Mouse (Mus musculus): ENCODE results near the gene Gmppb. TPM values are rescaled to one million over a fixed set of nuclear protein-coding genes. Genes with fewer than 3 reads are reported as not detected.
"Not testable (repeated sequence)": the region's sequence is repeated elsewhere in the genome, so short reads cannot be mapped to it uniquely, and the experiment has no call there.

The Gmppb gene
- polyA plus RNA-seq, 1 experiment from 2014 or later, result 146 TPM

DNA sequence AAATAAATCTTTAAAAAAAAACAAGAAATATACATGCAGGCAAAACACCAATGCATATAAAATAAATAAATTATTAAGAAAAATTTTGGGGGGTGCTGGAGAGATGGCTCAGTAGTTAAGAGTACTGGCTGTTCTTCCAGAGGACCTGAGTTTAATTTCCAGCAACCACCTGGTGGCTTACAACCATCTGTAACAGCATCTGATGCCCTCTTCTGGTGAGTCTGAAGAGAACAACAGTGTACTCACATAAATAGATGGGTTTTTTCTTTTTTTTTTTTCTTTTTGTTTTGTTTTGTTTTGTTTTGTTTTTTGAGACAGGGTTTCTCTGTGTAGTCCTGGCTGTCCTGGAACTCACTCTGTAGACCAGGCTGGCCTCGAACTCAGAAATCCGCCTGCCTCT, 35.5 kb upstream of the Gmppb start:
- not testable (repeated sequence) for H3K36me3 ChIP-seq (ENCODE audit: control insufficient read depth, insufficient read depth); ATAC-seq
- peak; percentile 41 for TF ChIP-seq CTCF (IDR thresholded peaks at IDR 0.05; ENCODE audit: low read depth)

DNA sequence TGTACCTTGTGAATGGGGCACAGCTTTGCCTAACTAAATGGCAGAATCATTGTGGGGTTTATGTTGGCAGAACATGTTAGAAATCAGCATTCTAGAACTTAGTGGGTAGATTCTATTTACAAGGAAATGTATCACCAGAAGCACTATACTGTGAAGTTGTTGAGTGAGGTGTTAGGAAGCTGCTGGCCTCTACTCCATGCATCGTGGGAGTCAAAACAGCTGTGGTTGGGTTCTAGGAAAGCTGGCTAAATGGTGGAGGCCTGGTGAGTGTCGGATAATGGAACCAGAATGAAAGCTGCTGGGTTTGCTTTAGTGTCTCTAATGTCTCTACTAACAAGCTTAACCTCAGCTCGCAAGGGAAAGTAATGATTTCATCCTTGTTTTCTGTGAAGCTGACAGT, 31.9 kb upstream of the Gmppb start:
- H3K4me2 ChIP-seq (replicated peaks; ENCODE audit: low read depth), result no peak overlapping the region
- H3K4me3 ChIP-seq (ENCODE audit: low read depth, low read length), result no peak overlapping the region
- H3K27ac ChIP-seq (ENCODE audit: low read depth, low read length), result no peak overlapping the region
- no peaks in the 10 kb centered on the region for H3K4me1 ChIP-seq (replicated peaks; ENCODE audit: control insufficient read depth, insufficient read depth, low read length)
- no peaks in the 10 kb centered on the region for H3K27me3 ChIP-seq (replicated peaks; ENCODE audit: control insufficient read depth, insufficient read depth, low read length)
- TF ChIP-seq CTCF (IDR thresholded peaks at IDR 0.05; ENCODE audit: low read depth), result no peak
- 0 out of 2 replicates have a peak, but pooled peaks cover 6% of the 10 kb centered on the region for H3K36me3 ChIP-seq (ENCODE audit: control insufficient read depth, insufficient read depth)
- no peak overlapping the region for H3K9ac ChIP-seq (ENCODE audit: low read depth, low read length)
- no peaks in the 10 kb centered on the region for H3K9me3 ChIP-seq (ENCODE audit: control insufficient read depth)
- WGBS, result 80% methylated on average over 3 of the region's 3 CpGs
- no peak for ATAC-seq

More for the DNA sequence above, 35.5 kb upstream of the Gmppb start:
- H3K27me3 ChIP-seq (replicated peaks; ENCODE audit: control insufficient read depth, insufficient read depth, low read length); H3K9ac ChIP-seq (ENCODE audit: low read depth, low read length); H3K27ac ChIP-seq (ENCODE audit: low read depth, low read length); H3K4me1 ChIP-seq (replicated peaks; ENCODE audit: control insufficient read depth, insufficient read depth, low read length); H3K9me3 ChIP-seq (ENCODE audit: control insufficient read depth); H3K4me2 ChIP-seq (replicated peaks; ENCODE audit: low read depth); H3K4me3 ChIP-seq (ENCODE audit: low read depth, low read length): not testable (repeated sequence)
- WGBS, result 98% methylated on average over 2 of the region's 2 CpGs

DNA sequence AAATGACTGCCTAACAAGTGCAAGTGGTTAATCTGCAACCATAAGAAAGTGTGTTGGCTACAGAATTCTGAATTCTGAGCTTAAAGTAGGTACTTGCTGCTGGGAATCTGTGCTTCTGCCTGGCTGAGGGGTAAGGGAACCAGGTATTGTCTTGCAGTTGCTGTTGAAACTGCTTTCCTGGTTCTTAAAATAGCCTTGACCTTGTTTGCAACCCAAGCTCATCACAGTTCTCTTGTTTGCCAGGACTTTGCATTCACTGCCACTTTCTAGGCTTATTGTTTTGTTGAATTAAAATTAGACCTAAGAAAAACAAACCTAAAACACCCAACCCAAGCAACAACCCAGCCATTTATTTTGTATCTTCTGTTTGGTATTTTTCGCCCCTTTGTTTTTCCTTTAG, 28.3 kb upstream of the Gmppb start:
- WGBS, result 90% methylated on average over 1 of the region's 1 CpGs
- Histone ChIP-seq H3K27me3 (replicated peaks; ENCODE audit: control insufficient read depth, insufficient read depth, low read length) (no peaks in the 10 kb centered on the region), H3K36me3 (ENCODE audit: control insufficient read depth, insufficient read depth) (peaks cover 19% of the 10 kb centered on the region), H3K9me3 (ENCODE audit: control insufficient read depth) (no peaks in the 10 kb centered on the region), H3K27ac (ENCODE audit: low read depth, low read length) (no peak overlapping the region), H3K4me3 (ENCODE audit: low read depth, low read length) (no peak overlapping the region), H3K4me2 (replicated peaks; ENCODE audit: low read depth) (no peak overlapping the region), H3K4me1 (replicated peaks; ENCODE audit: control insufficient read depth, insufficient read depth, low read length) (no peaks in the 10 kb centered on the region), H3K9ac (ENCODE audit: low read depth, low read length) (no peak overlapping the region)
- TF ChIP-seq CTCF (IDR thresholded peaks at IDR 0.05; ENCODE audit: low read depth), result no peak
- ATAC-seq, result no peak

DNA sequence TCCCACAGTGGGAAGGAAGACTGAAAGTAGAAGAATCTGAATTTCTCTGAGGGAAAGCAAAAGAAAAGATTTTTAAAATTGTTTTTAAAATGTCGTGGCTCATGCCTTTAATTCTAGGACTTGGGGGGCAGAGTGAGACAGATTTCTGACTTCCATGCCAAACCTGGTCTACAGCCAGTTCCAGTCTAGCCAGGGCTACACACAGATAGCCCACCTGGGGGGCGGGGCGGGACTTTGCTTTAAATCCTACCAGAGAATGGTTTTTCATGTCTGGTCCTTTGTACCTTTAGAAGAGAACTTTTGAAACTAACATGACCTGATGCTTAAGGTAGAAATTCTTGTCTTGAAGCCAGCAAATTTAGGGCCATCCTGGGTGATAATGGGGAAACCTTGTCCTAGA, 25.8 kb upstream of the Gmppb start:
- Histone ChIP-seq H3K27ac (ENCODE audit: low read depth, low read length) (no peak overlapping the region), H3K4me2 (replicated peaks; ENCODE audit: low read depth) (no peak overlapping the region), H3K36me3 (ENCODE audit: control insufficient read depth, insufficient read depth) (peaks cover 27% of the 10 kb centered on the region), H3K9me3 (ENCODE audit: control insufficient read depth) (no peaks in the 10 kb centered on the region), H3K9ac (ENCODE audit: low read depth, low read length) (no peak overlapping the region), H3K27me3 (replicated peaks; ENCODE audit: control insufficient read depth, insufficient read depth, low read length) (no peaks in the 10 kb centered on the region), H3K4me1 (replicated peaks; ENCODE audit: control insufficient read depth, insufficient read depth, low read length) (no peaks in the 10 kb centered on the region), H3K4me3 (ENCODE audit: low read depth, low read length) (no peak overlapping the region)
- no peak for ATAC-seq
- 79% methylated on average over 3 of the region's 3 CpGs for WGBS
- TF ChIP-seq CTCF (IDR thresholded peaks at IDR 0.05; ENCODE audit: low read depth), result no peak

DNA sequence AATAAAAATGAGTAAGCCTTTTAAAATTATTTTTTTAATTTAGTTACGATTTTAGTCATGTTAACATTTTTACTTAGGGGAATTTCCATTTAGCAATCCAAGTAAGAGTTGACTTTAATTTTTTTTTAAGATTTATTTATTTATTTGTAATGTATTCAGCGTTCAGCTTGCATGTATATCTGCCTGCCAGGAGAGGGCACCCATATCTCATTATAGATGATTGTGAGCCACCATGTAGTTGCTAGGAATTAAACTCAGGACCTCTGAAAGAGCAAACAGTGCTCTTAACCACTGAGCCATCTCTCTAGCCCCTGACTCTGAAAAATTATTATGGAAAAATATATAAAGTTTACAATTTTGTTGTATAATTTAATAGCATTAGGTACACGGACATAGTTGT, 22.5 kb upstream of the Gmppb start:
- no peak overlapping the region for H3K4me3 ChIP-seq (ENCODE audit: low read depth, low read length)
- H3K27ac ChIP-seq (ENCODE audit: low read depth, low read length), result no peak overlapping the region
- no peaks in the 10 kb centered on the region for H3K4me1 ChIP-seq (replicated peaks; ENCODE audit: control insufficient read depth, insufficient read depth, low read length)
- H3K9me3 ChIP-seq (ENCODE audit: control insufficient read depth), result no peaks in the 10 kb centered on the region
- no peak overlapping the region for H3K4me2 ChIP-seq (replicated peaks; ENCODE audit: low read depth)
- H3K27me3 ChIP-seq (replicated peaks; ENCODE audit: control insufficient read depth, insufficient read depth, low read length), result no peaks in the 10 kb centered on the region
- 89% methylated on average over 3 of the region's 3 CpGs for WGBS
- no peak for ATAC-seq
- peaks cover 39% of the 10 kb centered on the region for H3K36me3 ChIP-seq (ENCODE audit: control insufficient read depth, insufficient read depth)
- no peak overlapping the region for H3K9ac ChIP-seq (ENCODE audit: low read depth, low read length)
- TF ChIP-seq CTCF (IDR thresholded peaks at IDR 0.05; ENCODE audit: low read depth), result peak; percentile 47

DNA sequence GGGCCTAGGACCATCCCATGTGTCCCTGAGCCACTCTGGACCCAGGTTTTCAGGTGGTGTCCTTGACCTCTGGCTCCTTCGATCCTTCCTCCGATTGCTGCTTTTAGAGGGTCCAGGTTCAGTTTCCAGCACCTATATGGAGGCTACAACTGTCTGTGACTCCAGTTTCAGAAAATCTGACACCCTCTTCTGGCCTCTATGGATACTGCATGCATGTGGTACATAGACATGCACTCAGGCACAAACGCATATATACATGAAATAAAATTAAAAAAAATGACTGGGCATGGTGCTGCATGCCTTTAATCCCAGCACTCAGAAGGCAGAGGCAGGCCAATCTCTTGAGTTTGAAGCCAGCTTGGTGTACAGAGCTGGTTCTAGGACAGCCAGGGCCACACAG, 21.2 kb upstream of the Gmppb start:
- 96% methylated on average over 3 of the region's 3 CpGs for WGBS
- 0 out of 2 replicates have a peak, but pooled peaks have one; percentile 7 for TF ChIP-seq CTCF (IDR thresholded peaks at IDR 0.05; ENCODE audit: low read depth)
- H3K36me3 ChIP-seq (ENCODE audit: control insufficient read depth, insufficient read depth), result peaks cover 50% of the 10 kb centered on the region

DNA sequence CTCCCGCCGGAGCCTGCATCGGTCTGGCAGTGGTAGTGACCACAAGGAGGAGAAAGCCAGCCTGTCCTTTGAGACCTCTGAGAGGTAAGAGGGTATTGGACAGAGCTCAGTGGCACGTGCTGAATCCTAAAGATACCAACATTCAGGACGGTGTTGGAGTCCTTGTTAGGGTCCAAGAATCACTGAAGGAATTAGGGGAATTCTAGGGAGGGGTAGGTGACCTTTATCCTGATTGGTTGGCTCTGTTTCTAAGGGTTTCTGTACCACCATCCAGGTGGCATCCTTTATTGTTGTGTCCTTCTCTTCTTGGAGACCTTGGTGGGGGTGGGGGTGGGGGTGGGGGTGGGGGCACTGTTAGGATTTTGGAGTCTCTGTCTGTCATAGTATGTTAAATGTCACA, 16.9 kb upstream of the Gmppb start:
- Histone ChIP-seq H3K36me3 (ENCODE audit: control insufficient read depth, insufficient read depth) (peaks cover 52% of the 10 kb centered on the region), H3K9ac (ENCODE audit: low read depth, low read length) (no peak overlapping the region)
- 94% methylated on average over 5 of the region's 5 CpGs for WGBS

More for the DNA sequence above, 21.2 kb upstream of the Gmppb start:
- no peak for ATAC-seq
- H3K9ac ChIP-seq (ENCODE audit: low read depth, low read length), result no peak overlapping the region
- H3K27ac ChIP-seq (ENCODE audit: low read depth, low read length), result no peak overlapping the region
- H3K9me3 ChIP-seq (ENCODE audit: control insufficient read depth), result no peaks in the 10 kb centered on the region
- no peak overlapping the region for H3K4me3 ChIP-seq (ENCODE audit: low read depth, low read length)
- H3K27me3 ChIP-seq (replicated peaks; ENCODE audit: control insufficient read depth, insufficient read depth, low read length), result no peaks in the 10 kb centered on the region
- no peak overlapping the region for H3K4me2 ChIP-seq (replicated peaks; ENCODE audit: low read depth)
- no peaks in the 10 kb centered on the region for H3K4me1 ChIP-seq (replicated peaks; ENCODE audit: control insufficient read depth, insufficient read depth, low read length)

More for the DNA sequence above, 16.9 kb upstream of the Gmppb start:
- Histone ChIP-seq H3K4me2 (replicated peaks; ENCODE audit: low read depth) (no peak overlapping the region), H3K9me3 (ENCODE audit: control insufficient read depth) (no peaks in the 10 kb centered on the region), H3K4me3 (ENCODE audit: low read depth, low read length) (no peak overlapping the region), H3K27me3 (replicated peaks; ENCODE audit: control insufficient read depth, insufficient read depth, low read length) (no peaks in the 10 kb centered on the region), H3K4me1 (replicated peaks; ENCODE audit: control insufficient read depth, insufficient read depth, low read length) (no peaks in the 10 kb centered on the region), H3K27ac (ENCODE audit: low read depth, low read length) (no peak overlapping the region)
- TF ChIP-seq CTCF (IDR thresholded peaks at IDR 0.05; ENCODE audit: low read depth), result no peak
- no peak for ATAC-seq

All from intestine, postnatal 0 days (tissue).